Mouse (Mus musculus) embryonic fibroblast, embryonic 13.5 days (primary cell): ENCODE results near the gene Cdkn2aipnl. TPM values are rescaled to one million over a fixed set of nuclear protein-coding genes. Genes with fewer than 3 reads are reported as not detected.

Experiments
- H3K27ac ChIP-seq: 2 replicates; pipeline ENCODE4 v1.5.1; 2012; ENCODE audit warnings: low read length, control low read depth, inconsistent platforms; ENCODE audit not compliant: insufficient read depth
- H3K4me1 ChIP-seq: 2 replicates; pipeline ENCODE4 v1.6.1; 2011; ENCODE audit warnings: low read length; ENCODE audit not compliant: control insufficient read depth, insufficient read depth
- H3K4me3 ChIP-seq: 2 replicates; pipeline ENCODE4 v1.5.1; 2011; ENCODE audit warnings: mild to moderate bottlenecking, control low read depth, low read length; ENCODE audit not compliant: insufficient read depth
- CTCF ChIP-seq: IDR thresholded peaks from 2 replicates; pipeline ENCODE4 v1.5.1; 2011; ENCODE audit warnings: mild to moderate bottlenecking, control low read depth, low read length, moderate library complexity, borderline replicate concordance; ENCODE audit not compliant: insufficient read depth
- POLR2A ChIP-seq: IDR thresholded peaks from 2 replicates; pipeline ENCODE4 v1.6.1; 2011; ENCODE audit warnings: low read depth, mild to moderate bottlenecking, control low read depth, low read length, moderate library complexity
- polyA plus RNA-seq: library from polyadenylated mRNA; stranded (reverse); fragments of >200 nt; gene quantifications from 2 replicates; pipeline ENCODE4 v1.2.4, GENCODE M21; 2011; ENCODE audit warnings: low read depth; ENCODE audit not compliant: missing spikeins, insufficient read length

Gene Cdkn2aipnl
- polyA plus RNA-seq, result 18.0 and 28.1 TPM in 2 replicates

- TF ChIP-seq POLR2A (peak; percentile 64), CTCF (peak; percentile 86)
- Histone ChIP-seq H3K27ac (no peak within 1 kb of the TSS), H3K4me1 (no peaks in the 10 kb centered on the region; the same call in 1 of the 2 replicates), H3K4me3 (peak within 1 kb of the TSS; percentile 70)
Measured at GRCm38 (mm10) chr11:51967443-51968401, at the start of gene Cdkn2aipnl. TSS of gene Cdkn2aipnl (plus strand) at chr11:51967661.

DNA sequence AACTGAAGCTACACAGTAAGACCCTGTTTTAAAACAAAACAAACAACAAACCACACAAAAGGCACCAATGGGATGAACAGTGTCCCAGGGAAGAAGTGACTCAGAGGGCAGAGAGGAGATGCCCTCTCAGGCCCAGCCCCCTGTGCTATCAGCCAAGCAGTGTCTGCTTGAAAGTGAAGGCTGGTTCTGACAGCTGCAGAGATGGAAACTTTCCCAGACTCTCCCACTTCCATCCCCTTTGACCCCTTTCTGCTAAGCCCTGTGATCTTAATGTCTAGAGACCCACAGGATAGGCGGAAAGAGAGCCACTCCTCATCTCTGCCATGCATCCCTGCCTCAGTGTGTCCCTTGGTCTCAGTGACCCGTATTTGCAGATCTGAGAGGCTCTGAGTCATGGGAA is 49.5 kb upstream of the Cdkn2aipnl start:
- no peak overlapping the region for H3K4me3 ChIP-seq
- H3K27ac ChIP-seq, result no peak overlapping the region
- H3K4me1 ChIP-seq, result peaks cover 12% of the 10 kb centered on the region; the same call in 1 of the 2 replicates
- TF ChIP-seq POLR2A, result no peak
- no peak for TF ChIP-seq CTCF

DNA sequence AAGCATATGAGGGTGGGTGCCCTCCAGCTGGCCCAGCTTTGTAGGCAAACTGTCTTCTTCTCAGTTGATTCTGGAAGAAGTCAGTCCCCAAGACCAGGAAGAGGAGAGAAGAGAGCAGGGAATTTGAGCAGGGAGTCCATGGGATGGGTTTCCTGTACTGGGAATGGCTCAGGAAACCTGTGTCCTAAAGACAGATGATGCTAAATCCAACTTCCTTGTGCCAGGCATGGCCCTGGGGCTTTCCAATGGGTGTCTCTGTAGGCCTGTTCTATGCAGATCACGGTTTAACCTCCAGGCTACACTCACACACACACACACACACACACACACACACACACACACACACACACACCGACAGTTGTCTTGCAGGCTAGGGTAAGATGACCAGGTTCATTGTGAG is 48.9 kb upstream of the Cdkn2aipnl start:
- no peak overlapping the region for H3K4me3 ChIP-seq
- H3K4me1 ChIP-seq, result peaks cover 12% of the 10 kb centered on the region; the same call in 1 of the 2 replicates
- H3K27ac ChIP-seq, result no peak overlapping the region
- TF ChIP-seq POLR2A (no peak), CTCF (no peak)

DNA sequence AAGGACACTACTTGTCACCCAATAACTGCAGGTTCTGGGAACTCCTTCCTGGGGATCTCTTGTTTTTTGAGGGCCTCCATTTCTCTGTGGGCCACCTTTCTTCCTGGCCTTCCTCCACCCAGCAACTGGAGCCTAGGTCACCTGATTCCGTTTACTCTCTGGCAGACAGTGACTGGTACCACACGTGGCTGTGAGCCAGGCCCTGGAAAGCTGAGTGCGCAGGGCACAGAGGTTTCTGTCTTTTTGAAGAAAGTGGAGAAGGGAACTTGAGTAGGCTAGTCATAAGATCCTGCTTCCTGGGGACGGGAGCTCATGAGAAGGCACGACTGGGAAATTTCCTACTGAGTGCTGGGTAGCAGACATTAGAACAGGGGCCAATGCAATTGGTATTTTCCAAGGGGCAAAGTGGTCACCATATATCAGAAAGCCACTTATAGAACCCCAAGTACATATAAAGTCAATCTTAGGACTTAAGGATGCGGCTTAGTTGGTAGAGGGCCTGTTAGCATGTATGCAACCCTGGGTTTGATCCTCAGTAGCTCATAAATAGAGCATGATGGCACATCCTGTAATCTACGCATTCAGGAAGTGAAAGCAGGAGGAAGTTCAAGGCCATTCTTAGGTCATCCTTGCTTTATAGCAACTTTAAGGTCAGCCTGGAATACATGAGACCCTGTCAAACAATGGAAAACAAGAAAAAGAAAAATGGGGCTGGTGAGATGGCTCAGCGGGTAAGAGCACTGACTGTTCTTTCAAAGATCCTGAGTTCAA is 45.9 kb upstream of the Cdkn2aipnl start:
- H3K4me1 ChIP-seq, result peaks cover 4% of the 10 kb centered on the region; the same call in 1 of the 2 replicates
- H3K27ac ChIP-seq, result no peak overlapping the region
- H3K4me3 ChIP-seq, result no peak overlapping the region
- no peak for TF ChIP-seq POLR2A
- no peak for TF ChIP-seq CTCF

GRCm38 (mm10) chr11:51922421-51922841 is 45.0 kb upstream of the Cdkn2aipnl start:
- TF ChIP-seq POLR2A, result no peak
- TF ChIP-seq CTCF, result no peak

GRCm38 (mm10) chr11:51925595-51925994 is 41.9 kb upstream of the Cdkn2aipnl start:
- H3K27ac ChIP-seq, result no peak overlapping the region
- TF ChIP-seq CTCF (no peak), POLR2A (no peak)
- no peaks in the 10 kb centered on the region for H3K4me1 ChIP-seq
- H3K4me3 ChIP-seq, result no peak overlapping the region

More at GRCm38 (mm10) chr11:51922421-51922841, 45.0 kb upstream of the Cdkn2aipnl start:
- Histone ChIP-seq H3K4me1 (no peaks in the 10 kb centered on the region; the same call in 1 of the 2 replicates), H3K4me3 (no peak overlapping the region), H3K27ac (no peak overlapping the region)

DNA sequence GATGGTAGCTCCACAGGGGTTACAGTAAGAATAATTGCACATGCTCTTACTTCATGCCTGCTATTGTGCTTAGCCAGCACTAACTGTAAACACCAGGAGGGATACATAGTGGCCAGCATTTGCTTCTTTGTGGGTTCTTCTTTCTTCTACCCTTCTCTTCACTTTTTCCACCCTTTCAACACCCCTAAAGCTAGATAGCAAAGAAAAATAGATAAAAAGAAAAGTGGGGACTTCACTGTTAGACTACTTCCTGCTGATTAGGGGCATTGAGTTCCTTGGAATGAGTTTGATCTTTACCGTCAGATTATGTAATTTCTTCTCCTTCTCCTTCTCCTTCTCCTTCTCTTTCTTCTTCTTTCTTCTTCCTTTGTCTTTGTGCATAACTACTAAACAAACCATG is 41.1 kb upstream of the Cdkn2aipnl start:
- H3K4me3 ChIP-seq, result no peak overlapping the region
- H3K27ac ChIP-seq, result no peak overlapping the region
- no peak for TF ChIP-seq POLR2A
- TF ChIP-seq CTCF, result no peak
- H3K4me1 ChIP-seq, result no peaks in the 10 kb centered on the region

DNA sequence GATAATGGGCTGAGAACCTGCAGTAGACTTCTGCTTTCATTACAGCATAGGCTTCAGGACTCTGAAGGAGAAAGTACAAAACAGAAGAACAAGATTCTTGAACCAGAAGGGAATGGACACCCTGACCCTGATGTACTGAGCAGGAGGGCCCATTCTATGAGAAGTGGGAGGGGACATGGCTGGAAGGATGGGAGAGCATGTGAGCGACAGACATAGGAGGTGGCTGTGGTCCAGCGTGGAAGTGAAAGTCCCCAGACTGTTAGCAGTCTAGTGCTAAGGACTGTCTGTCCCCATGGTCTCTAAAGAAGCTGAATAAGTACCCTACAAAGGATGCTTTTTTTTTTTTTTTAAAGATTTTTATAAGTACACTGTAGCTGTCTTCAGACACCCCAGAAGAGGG is 40.4 kb upstream of the Cdkn2aipnl start:
- TF ChIP-seq POLR2A (no peak), CTCF (no peak)
- Histone ChIP-seq H3K4me1 (no peaks in the 10 kb centered on the region), H3K4me3 (no peak overlapping the region), H3K27ac (no peak overlapping the region)

GRCm38 (mm10) chr11:51931138-51931537 is 36.3 kb upstream of the Cdkn2aipnl start:
- no peaks in the 10 kb centered on the region for H3K4me1 ChIP-seq
- H3K27ac ChIP-seq, result no peak overlapping the region
- H3K4me3 ChIP-seq, result no peak overlapping the region
- TF ChIP-seq POLR2A, result no peak
- no peak for TF ChIP-seq CTCF
